Mouse (Mus musculus) embryonic facial prominence, embryonic 14.5 days (tissue): Measurements from ENCODE around the gene Zfp524. TPM values are rescaled to one million over a fixed set of nuclear protein-coding genes. Genes with fewer than 3 reads are reported as not detected.
A peak's percentile ranks its signal among the peaks of the same experiment; 100 is the strongest.

Experiments
- ATAC-seq: fragments of 200-750 bp; cut with Nextera tagmentation; 2 replicates; pipeline ENCODE4 v1.8.0; 2017; ENCODE audit warnings: low read depth, moderate number of reproducible peaks, moderate TSS enrichment
- DNase-seq: peaks from one replicate; pipeline ENCODE4 v3.0.0-alpha.2; 2015; ENCODE audit warnings: low spot score
- H3K27ac ChIP-seq: fragments of 300-500 bp; sonication (generic); replicated peaks from 2 replicates; pipeline ENCODE4 v1.5.1; 2014; ENCODE audit warnings: low read depth, mild to moderate bottlenecking, low read length, moderate library complexity
- H3K27me3 ChIP-seq: fragments of 300-500 bp; sonication (generic); replicated peaks from 2 replicates; pipeline ENCODE4 v1.6.1; 2014; ENCODE audit warnings: low read length; ENCODE audit not compliant: control insufficient read depth, insufficient read depth
- H3K36me3 ChIP-seq: fragments of 300-500 bp; sonication (generic); 2 replicates; pipeline ENCODE4 v1.6.1; 2014; ENCODE audit warnings: low read length, mixed read lengths; ENCODE audit not compliant: control insufficient read depth, insufficient read depth
- H3K4me1 ChIP-seq: fragments of 300-500 bp; sonication (generic); 2 replicates; pipeline ENCODE4 v1.6.1; 2014; ENCODE audit warnings: antibody characterized with exemption, low read length; ENCODE audit not compliant: control insufficient read depth, insufficient read depth
- H3K4me2 ChIP-seq: fragments of 300-500 bp; sonication (generic); 2 replicates; pipeline ENCODE4 v1.6.1; 2014; ENCODE audit warnings: low read depth, mild to moderate bottlenecking, low read length, moderate library complexity, mixed read lengths
- H3K4me3 ChIP-seq: fragments of 300-500 bp; sonication (generic); 2 replicates; pipeline ENCODE4 v1.5.1; 2014; ENCODE audit warnings: low read depth, mild to moderate bottlenecking, low read length
- H3K9ac ChIP-seq: fragments of 300-500 bp; sonication (generic); 2 replicates; pipeline ENCODE4 v1.6.1; 2014; ENCODE audit warnings: low read depth, mild to moderate bottlenecking, low read length, moderate library complexity, mixed read lengths
- H3K9me3 ChIP-seq: fragments of 300-500 bp; sonication (generic); 2 replicates; pipeline ENCODE4 v1.6.1; 2016; ENCODE audit warnings: low read length; ENCODE audit not compliant: control insufficient read depth
- WGBS: fragments of 180-500 bp; shearing (Covaris S2); extraction: QIAGEN DNeasy Blood & Tissue Kit; methylation state at CpG from one replicate; pipeline ENCODE4 v1.1.7; 2014; 5-methylcytosine and 5-hydroxymethylcytosine counted together
- polyA plus RNA-seq: library from polyadenylated mRNA; unstranded; fragments of >200 nt; fragmentation: Nextera tagmentation; extraction: Ambion mirVana; gene quantifications from 2 replicates; pipeline ENCODE4 v1.2.1, GENCODE M21; 2014

Zfp524 gene
- polyA plus RNA-seq, 1 experiment from 2014 or later: 16.5 TPM

GRCm38 (mm10) chr7:5047313-5047712, 33.1 kb downstream of the Zfp524 start:
- Histone ChIP-seq H3K4me2 (no peak overlapping the region), H3K27me3 (0 out of 2 replicates have a peak, but pooled peaks cover 7% of the 10 kb centered on the region), H3K4me3 (no peak overlapping the region), H3K4me1 (peaks cover 10% of the 10 kb centered on the region), H3K36me3 (no peaks in the 10 kb centered on the region), H3K9me3 (no peaks in the 10 kb centered on the region), H3K9ac (no peak overlapping the region), H3K27ac (no peak overlapping the region)
- DNase-seq (peak; percentile 38), ATAC-seq (no peak)
- 36% methylated on average over 2 of the region's 2 CpGs for WGBS

- H3K4me3 ChIP-seq: peak within 1 kb of the TSS; percentile 77
- peaks cover 32% of the 10 kb centered on the region for H3K4me1 ChIP-seq
- ATAC-seq (peak; percentile 87), DNase-seq (peak; percentile 81)
- 1% methylated on average over 63 of the region's 65 CpGs for WGBS
- H3K4me2 ChIP-seq: peak within 1 kb of the TSS; percentile 94
- no peaks in the 10 kb centered on the region for H3K36me3 ChIP-seq
- peak within 1 kb of the TSS; percentile 86 for H3K9ac ChIP-seq
- H3K27ac ChIP-seq: peak within 1 kb of the TSS; percentile 71
- H3K9me3 ChIP-seq: no peaks in the 10 kb centered on the region
- peaks cover 41% of the 10 kb centered on the region for H3K27me3 ChIP-seq
Observed at GRCm38 (mm10) chr7:5051193-5052192, 37.3 kb downstream of the Zfp524 start, which contains the start of gene Zfp580. Gene Zfp580 (plus strand): TSS chr7:5051538.

- Histone ChIP-seq H3K36me3 (no peaks in the 10 kb centered on the region), H3K27me3 (peaks cover 41% of the 10 kb centered on the region), H3K4me2 (peak overlapping the region; percentile 94), H3K4me3 (peak overlapping the region; percentile 77), H3K4me1 (peaks cover 32% of the 10 kb centered on the region), H3K27ac (no peak overlapping the region), H3K9ac (peak overlapping the region; percentile 86), H3K9me3 (no peaks in the 10 kb centered on the region)
- DNase-seq (no peak), ATAC-seq (no peak)
- WGBS: 3% methylated on average over 12 of the region's 12 CpGs
Observed at GRCm38 (mm10) chr7:5052438-5052837, 38.2 kb downstream of the Zfp524 start.

DNA sequence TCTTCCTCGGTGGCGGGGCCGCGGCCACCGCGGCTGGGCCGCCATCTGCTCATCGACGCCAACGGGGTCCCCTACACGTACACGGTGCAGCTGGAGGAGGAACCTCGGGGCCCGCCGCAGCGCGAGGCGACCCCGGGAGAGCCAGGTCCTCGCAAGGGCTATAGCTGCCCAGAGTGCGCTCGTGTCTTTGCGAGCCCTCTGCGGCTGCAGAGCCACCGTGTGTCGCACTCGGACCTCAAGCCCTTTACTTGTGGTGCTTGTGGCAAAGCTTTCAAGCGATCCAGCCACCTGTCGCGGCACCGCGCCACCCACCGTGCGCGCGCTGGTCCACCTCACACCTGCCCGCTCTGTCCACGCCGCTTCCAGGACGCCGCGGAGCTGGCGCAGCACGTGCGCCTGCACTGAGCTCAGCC, 38.7 kb downstream of the Zfp524 start:
- 2% methylated on average over 41 of the region's 45 CpGs for WGBS
- no peak for DNase-seq
- peaks cover 41% of the 10 kb centered on the region for H3K27me3 ChIP-seq
- H3K4me2 ChIP-seq: peak overlapping the region; percentile 94
- no peak overlapping the region for H3K27ac ChIP-seq
- H3K9me3 ChIP-seq: no peaks in the 10 kb centered on the region
- H3K4me3 ChIP-seq: peak overlapping the region; percentile 77
- H3K4me1 ChIP-seq: peaks cover 32% of the 10 kb centered on the region
- H3K9ac ChIP-seq: peak overlapping the region; percentile 86
- H3K36me3 ChIP-seq: no peaks in the 10 kb centered on the region
- ATAC-seq: no peak

DNA sequence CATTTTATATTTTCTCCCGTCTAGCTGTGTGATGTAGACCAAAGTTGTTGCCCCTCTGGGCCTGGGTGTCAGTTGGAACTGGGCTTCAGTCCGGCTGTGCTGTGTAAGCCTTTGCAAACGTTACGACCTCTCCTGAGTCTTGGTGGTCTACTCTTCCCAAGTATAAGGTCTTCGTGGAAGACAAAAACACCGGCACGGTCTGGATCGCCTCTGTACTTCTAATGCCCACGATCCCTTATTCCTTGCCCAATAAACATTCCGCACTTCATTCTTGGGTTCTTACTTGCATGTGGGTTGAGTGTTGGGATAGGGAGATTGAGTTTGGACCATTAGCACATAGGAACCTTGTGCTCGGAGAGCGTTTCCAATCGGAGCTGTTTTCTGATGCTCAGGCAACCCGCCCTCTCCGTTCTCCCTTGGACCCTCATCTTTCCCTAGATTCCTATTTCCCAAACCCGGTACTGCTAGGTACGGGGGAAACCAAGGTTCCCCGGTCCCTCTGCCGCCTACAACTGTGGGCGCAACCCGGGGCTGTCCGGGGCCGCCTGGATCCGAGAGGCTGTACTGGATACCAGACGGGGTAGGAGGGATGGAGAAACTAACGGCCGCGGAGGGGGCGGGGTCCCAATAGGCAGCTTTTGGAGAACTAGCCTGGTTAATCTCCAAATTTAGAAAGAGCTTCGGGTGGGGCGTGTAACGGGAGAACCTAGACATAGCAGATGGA, 39.4 kb downstream of the Zfp524 start:
- Histone ChIP-seq H3K9me3 (no peaks in the 10 kb centered on the region), H3K27me3 (peaks cover 41% of the 10 kb centered on the region), H3K4me1 (peaks cover 32% of the 10 kb centered on the region), H3K4me2 (peak overlapping the region; percentile 94), H3K27ac (no peak overlapping the region), H3K9ac (peak overlapping the region; percentile 86), H3K36me3 (no peaks in the 10 kb centered on the region), H3K4me3 (peak overlapping the region; percentile 77)
- peak; percentile 25 for DNase-seq
- ATAC-seq: no peak
- 10% methylated on average over 32 of the region's 32 CpGs for WGBS

DNA sequence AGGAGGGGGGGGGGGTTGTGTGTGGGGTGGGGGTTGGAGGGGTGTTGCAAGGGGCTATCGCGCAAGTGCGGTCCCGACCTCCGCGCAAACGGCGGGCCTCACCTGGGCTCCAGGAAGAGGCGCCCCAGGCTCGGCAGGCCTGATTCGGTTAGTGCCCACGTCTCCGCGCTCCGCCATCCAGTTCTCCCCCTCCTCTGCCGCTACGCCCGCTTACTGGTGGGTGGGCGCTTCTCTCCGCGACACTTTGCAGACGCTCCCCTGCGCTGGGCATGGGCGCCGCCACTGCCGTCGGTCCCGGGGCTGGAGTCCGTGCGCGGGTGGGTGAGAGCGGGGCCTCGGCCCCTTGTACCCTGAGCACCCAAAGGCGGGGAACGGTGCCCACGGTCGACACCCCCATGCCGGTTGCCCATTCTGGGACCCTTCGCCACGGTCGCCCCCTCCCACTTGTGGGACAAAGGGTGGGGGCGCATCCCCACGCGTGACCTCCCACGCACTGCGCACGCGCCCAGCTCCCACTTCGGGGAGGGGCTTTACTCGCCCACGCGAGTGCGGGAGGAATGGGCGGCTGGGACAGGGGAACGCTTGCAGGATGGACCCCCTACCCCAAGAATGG, 42.5 kb downstream of the Zfp524 start:
- DNase-seq: peak; percentile 68
- H3K36me3 ChIP-seq: no peaks in the 10 kb centered on the region
- no peaks in the 10 kb centered on the region for H3K9me3 ChIP-seq
- peak overlapping the region; percentile 35 for H3K27ac ChIP-seq
- ATAC-seq: no peak
- peak overlapping the region; percentile 66 for H3K4me3 ChIP-seq
- H3K4me2 ChIP-seq: peak overlapping the region; percentile 86
- 1% methylated on average over 14 of the region's 55 CpGs for WGBS
- peaks cover 37% of the 10 kb centered on the region for H3K4me1 ChIP-seq
- H3K9ac ChIP-seq: peak overlapping the region; percentile 84
- H3K27me3 ChIP-seq: peaks cover 38% of the 10 kb centered on the region

DNA sequence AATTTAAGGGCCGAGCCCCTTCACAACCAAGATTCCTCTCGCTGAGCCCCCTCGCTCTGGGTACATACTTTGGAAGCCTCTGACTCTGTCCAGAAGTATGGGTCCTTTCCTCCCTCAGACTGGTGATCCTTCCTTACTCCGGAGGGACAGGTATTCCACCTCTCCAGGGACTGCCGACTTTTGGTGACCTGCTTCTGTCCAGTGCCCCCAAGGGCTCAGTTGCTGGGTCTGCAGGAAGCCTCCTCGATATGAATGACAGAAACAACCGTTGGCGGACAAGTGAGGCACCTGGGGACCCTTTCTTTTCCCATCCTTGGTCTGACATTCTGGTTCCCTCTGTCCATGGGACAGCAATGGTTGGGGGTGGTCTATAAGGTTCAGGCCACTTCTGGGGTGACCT, 43.2 kb downstream of the Zfp524 start:
- no peak for DNase-seq

GRCm38 (mm10) chr7:5057804-5058203, 43.6 kb downstream of the Zfp524 start:
- H3K4me2 ChIP-seq: peak overlapping the region; percentile 86
- peaks cover 32% of the 10 kb centered on the region for H3K27me3 ChIP-seq
- no peaks in the 10 kb centered on the region for H3K36me3 ChIP-seq
- peaks cover 27% of the 10 kb centered on the region for H3K4me1 ChIP-seq
- H3K9me3 ChIP-seq: no peaks in the 10 kb centered on the region
- peak overlapping the region; percentile 84; the same call in 1 of the 2 replicates for H3K9ac ChIP-seq
- H3K27ac ChIP-seq: no peak overlapping the region
- no peak for ATAC-seq
- DNase-seq: no peak
- H3K4me3 ChIP-seq: peak overlapping the region; percentile 66
- 42% methylated on average over 11 of the region's 11 CpGs for WGBS

More for the DNA sequence above, 43.2 kb downstream of the Zfp524 start:
- Histone ChIP-seq H3K36me3 (no peaks in the 10 kb centered on the region), H3K4me2 (peak overlapping the region; percentile 86), H3K4me1 (peaks cover 31% of the 10 kb centered on the region), H3K4me3 (peak overlapping the region; percentile 66), H3K9ac (peak overlapping the region; percentile 84), H3K27ac (no peak overlapping the region), H3K27me3 (peaks cover 34% of the 10 kb centered on the region), H3K9me3 (no peaks in the 10 kb centered on the region)
- no peak for ATAC-seq
- 29% methylated on average over 8 of the region's 8 CpGs for WGBS
